Mouse (Mus musculus) cerebellum, adult 9-11 months (tissue): Measurements from ENCODE around the gene Krtap6-2.

ENCODE experiments used
- DNase-seq: peaks from one replicate; pipeline ENCODE4 v3.0.0; 2022

Gene Krtap6-2

DNA sequence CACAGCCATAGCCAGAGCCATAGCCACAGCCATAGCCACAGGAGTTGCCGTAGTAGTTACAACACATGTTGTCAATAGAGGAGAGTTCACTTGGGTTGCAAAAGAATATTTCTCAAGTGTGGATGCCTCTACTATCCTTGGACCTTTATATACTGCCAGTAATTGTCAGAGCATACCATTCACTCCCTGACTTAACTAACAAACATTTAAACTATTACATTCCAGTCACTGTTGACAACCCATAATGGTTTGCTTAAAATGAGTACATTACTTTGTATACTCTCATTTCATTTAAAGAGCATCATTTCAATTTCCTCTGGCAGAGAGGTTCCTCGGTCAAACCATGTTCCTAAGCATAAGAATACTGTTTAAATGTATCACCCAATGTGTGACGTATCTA is at the start of gene Krtap6-2:
Krtap6-2 (minus strand) TSS at position 101 of the 400 bp plus-strand sequence.
- no peak for DNase-seq

DNA sequence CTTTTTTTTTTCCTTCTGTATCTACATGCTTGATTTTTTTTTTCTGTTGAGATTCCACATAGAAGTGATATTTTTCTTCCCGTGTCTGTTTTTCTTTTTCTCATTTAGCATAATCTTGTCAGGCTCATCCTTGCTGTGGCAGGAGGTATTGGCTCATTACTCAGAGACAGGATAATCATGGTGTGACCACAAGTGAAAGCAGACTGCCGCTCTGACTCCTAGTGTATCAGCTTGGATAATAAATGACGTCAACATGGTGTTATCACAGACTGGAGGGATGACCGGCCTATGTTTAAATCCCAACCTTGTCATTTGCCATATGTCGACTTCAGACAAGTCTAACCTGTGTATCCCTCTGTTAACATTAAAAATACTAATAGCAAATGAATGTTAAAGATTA is 41.3 kb upstream of the Krtap6-2 start:
- no peak for DNase-seq

- DNase-seq, result no peak
These were observed 9.7 kb upstream of the Krtap6-2 start for GRCm38 (mm10) chr16:89429586-89429985.

- no peak for DNase-seq
These were observed 5.4 kb upstream of the Krtap6-2 start for GRCm38 (mm10) chr16:89425310-89425709.

- DNase-seq, result no peak
These were observed 3.6 kb downstream of the Krtap6-2 start for GRCm38 (mm10) chr16:89416311-89416710.

- no peak for DNase-seq
These were observed 9.4 kb downstream of the Krtap6-2 start for GRCm38 (mm10) chr16:89410345-89411068.

DNA sequence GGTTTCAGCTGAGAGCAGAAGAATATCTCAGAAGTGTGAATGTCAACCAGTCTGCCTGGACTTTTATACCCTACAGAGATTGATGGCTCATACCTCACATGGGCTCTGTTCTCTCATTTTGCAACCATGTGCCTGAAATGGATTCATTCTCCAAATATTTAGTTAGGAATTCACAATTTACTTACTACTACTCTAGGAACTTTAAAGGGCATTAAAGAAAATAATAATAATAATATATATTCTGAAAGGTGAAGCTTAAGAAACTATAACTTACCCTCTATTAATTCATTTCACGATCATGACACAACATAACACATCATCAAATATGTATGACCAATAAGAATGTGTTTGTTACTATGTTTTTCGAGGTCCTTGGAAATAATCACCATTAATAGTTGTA is 16.1 kb downstream of the Krtap6-2 start, which contains the start of gene Krtap21-1:
Krtap21-1 (minus strand) TSS at position 101 of the 400 bp plus-strand sequence.
- no peak for DNase-seq

DNA sequence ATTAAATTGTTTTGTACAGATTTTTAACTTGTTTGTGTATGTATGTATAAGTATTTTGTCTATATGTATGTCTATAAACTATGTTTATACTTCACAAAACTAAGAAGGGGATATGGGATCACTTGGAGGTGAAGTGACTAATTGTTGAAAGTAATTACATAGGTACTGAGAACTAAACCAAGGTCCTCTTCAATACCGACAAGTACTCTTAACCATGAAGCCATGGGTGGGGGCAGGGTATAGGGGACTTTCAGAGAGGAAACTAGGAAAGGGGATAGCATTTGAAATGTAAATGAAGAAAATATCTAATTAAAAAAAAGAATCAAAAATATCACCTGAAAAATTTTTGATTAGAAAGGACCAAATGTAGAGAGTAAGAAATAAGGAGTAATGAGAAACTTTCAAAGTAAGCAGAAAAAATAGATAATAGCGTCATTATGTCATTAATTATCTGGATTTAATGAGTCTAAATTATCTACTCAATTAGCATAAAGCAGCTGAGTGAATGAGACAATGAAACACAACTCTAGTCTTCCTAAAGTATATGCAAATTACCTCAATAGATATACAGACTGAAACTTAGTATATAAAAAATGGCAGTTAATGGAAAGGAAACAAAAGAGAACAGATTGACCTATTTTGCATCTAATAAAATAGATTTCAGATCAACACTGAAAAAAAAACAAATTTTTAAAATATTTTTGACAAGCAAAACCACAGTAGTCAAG is 47.0 kb downstream of the Krtap6-2 start:
- DNase-seq, result no peak
